Mouse (Mus musculus): ENCODE measurements around the gene Pde6b. TPM values are rescaled to one million over a fixed set of nuclear protein-coding genes. Genes with fewer than 3 reads are reported as not detected.
A peak's percentile ranks its signal among the peaks of the same experiment; 100 is the strongest.

The Pde6b gene
- polyA plus RNA-seq, 1 experiment = not detected

DNA sequence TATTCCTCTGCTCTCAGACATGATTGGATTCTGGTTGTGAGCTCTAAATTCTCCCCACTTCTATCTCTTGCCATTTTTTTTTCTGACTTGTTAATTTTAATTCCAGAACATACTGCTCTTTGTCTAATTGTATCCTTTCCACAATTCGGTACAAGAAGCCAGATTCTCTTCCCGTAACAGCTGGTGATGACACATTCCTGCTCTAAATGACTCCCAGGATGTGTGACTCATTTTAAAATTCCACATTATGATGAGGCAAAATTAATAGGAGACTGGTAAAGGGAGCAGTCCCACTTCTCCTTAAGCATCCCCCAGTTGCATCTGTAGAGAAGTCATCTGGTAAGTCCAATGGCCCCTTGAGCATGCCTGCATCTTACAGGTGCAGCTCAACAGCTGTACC, 2.6 kb upstream of the Pde6b start:
- H3K4me3 ChIP-seq (ENCODE audit: insufficient read depth, low read length) = no peak overlapping the region
- no peak overlapping the region for H3K27ac ChIP-seq (ENCODE audit: insufficient read depth, low read depth, low read length)
- TF ChIP-seq POLR2A (IDR thresholded peaks at IDR 0.05; ENCODE audit: borderline replicate concordance, low read depth, low read length) = no peak
- no peak for TF ChIP-seq CTCF (IDR thresholded peaks at IDR 0.05; ENCODE audit: low read depth, low read length)
- peaks cover 7% of the 10 kb centered on the region for H3K4me1 ChIP-seq (ENCODE audit: control insufficient read depth, insufficient read depth, low read length)

GRCm38 (mm10) chr5:108386449-108386848, 1.7 kb upstream of the Pde6b start:
- peaks cover 11% of the 10 kb centered on the region for H3K4me1 ChIP-seq (ENCODE audit: control insufficient read depth, insufficient read depth, low read length)
- no peak overlapping the region for H3K27ac ChIP-seq (ENCODE audit: insufficient read depth, low read depth, low read length)
- H3K4me3 ChIP-seq (ENCODE audit: insufficient read depth, low read length) = no peak overlapping the region
- TF ChIP-seq CTCF (IDR thresholded peaks at IDR 0.05; ENCODE audit: low read depth, low read length) = no peak
- no peak for TF ChIP-seq POLR2A (IDR thresholded peaks at IDR 0.05; ENCODE audit: borderline replicate concordance, low read depth, low read length)

DNA sequence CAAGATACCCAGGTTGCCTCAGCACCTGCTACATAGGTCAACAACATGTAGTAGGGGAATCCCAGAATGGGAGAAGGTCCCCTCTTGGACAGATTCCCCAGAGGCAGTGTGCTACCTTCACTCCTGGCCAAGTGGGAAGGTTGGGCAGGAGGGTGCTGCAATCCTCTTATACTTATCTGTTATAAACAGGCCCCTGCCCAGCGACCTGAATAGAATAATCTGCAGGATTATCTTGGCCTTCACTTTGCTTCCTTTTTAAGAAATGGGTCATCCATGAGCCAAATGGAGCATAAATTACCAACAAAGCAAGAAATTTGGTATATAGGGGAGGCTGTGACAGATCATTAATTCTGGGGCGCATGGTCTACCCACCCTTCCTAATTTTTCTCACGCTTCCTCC, 1.6 kb downstream of the Pde6b start:
- TF ChIP-seq POLR2A (IDR thresholded peaks at IDR 0.05; ENCODE audit: borderline replicate concordance, low read depth, low read length) = no peak
- no peak for TF ChIP-seq CTCF (IDR thresholded peaks at IDR 0.05; ENCODE audit: low read depth, low read length)
- Histone ChIP-seq H3K4me1 (ENCODE audit: control insufficient read depth, insufficient read depth, low read length) (peaks cover 22% of the 10 kb centered on the region), H3K27ac (ENCODE audit: insufficient read depth, low read depth, low read length) (no peak overlapping the region), H3K4me3 (ENCODE audit: insufficient read depth, low read length) (no peak overlapping the region)

- Histone ChIP-seq H3K27ac (ENCODE audit: insufficient read depth, low read depth, low read length) (no peak overlapping the region), H3K4me3 (ENCODE audit: insufficient read depth, low read length) (no peak overlapping the region), H3K4me1 (ENCODE audit: control insufficient read depth, insufficient read depth, low read length) (peaks cover 24% of the 10 kb centered on the region)
- TF ChIP-seq CTCF (IDR thresholded peaks at IDR 0.05; ENCODE audit: low read depth, low read length) (no peak), POLR2A (IDR thresholded peaks at IDR 0.05; ENCODE audit: borderline replicate concordance, low read depth, low read length) (no peak)
Measured at GRCm38 (mm10) chr5:108403453-108403852, 15.3 kb downstream of the Pde6b start.

GRCm38 (mm10) chr5:108405460-108405859, 17.3 kb downstream of the Pde6b start:
- Histone ChIP-seq H3K27ac (ENCODE audit: insufficient read depth, low read depth, low read length) (peak overlapping the region; percentile 97), H3K4me3 (ENCODE audit: insufficient read depth, low read length) (no peak overlapping the region), H3K4me1 (ENCODE audit: control insufficient read depth, insufficient read depth, low read length) (peaks cover 18% of the 10 kb centered on the region)
- no peak for TF ChIP-seq CTCF (IDR thresholded peaks at IDR 0.05; ENCODE audit: low read depth, low read length)
- no peak for TF ChIP-seq POLR2A (IDR thresholded peaks at IDR 0.05; ENCODE audit: borderline replicate concordance, low read depth, low read length)

DNA sequence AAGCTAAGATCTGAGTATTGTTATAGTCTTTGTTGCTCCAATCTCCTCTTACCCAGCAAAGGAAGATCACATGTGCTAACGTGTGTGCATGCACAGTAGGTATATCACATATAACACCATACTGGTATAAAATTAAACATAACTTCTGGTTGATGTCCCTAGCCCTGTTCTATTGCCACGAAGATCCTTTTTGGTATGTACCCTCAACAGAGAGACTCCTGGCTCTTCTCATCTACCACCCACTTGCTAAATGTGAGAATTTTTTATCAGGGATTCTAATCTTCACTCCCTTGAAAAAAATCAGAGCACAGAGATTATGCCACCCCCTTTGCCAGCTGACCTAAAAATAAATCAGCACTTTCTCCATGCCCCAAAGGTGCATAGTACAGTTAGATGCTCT, 18.8 kb downstream of the Pde6b start:
- peaks cover 20% of the 10 kb centered on the region for H3K4me1 ChIP-seq (ENCODE audit: control insufficient read depth, insufficient read depth, low read length)
- H3K4me3 ChIP-seq (ENCODE audit: insufficient read depth, low read length) = no peak overlapping the region

DNA sequence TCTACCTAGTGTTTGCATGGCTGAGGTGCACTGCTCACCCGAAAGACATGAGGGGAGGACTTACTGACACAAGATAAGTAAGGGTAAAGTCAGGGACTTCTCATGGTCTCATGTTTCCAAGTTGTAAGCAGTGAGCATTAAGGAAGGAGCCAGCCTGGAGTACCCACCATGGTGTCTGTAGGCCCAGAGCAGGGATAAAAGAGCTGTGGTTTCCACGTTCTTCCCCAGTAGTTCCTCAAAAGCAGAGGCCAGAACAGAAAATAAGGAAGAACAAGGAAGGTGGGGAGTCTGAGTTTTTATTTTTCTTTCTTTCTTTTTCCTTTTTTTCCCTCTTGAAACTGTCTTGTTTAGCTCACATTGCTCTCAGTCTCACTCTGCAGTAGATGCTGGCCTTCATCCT, 26.5 kb downstream of the Pde6b start:
- Histone ChIP-seq H3K4me1 (ENCODE audit: control insufficient read depth, insufficient read depth, low read length) (peaks cover 22% of the 10 kb centered on the region), H3K27ac (ENCODE audit: insufficient read depth, low read depth, low read length) (peak overlapping the region; percentile 54), H3K4me3 (ENCODE audit: insufficient read depth, low read length) (no peak overlapping the region)
- TF ChIP-seq CTCF (IDR thresholded peaks at IDR 0.05; ENCODE audit: low read depth, low read length) = no peak
- TF ChIP-seq POLR2A (IDR thresholded peaks at IDR 0.05; ENCODE audit: borderline replicate concordance, low read depth, low read length) = no peak

More for the DNA sequence above, 18.8 kb downstream of the Pde6b start:
- no peak for TF ChIP-seq POLR2A (IDR thresholded peaks at IDR 0.05; ENCODE audit: borderline replicate concordance, low read depth, low read length)
- TF ChIP-seq CTCF (IDR thresholded peaks at IDR 0.05; ENCODE audit: low read depth, low read length) = no peak
- peak overlapping the region; percentile 97 for H3K27ac ChIP-seq (ENCODE audit: insufficient read depth, low read depth, low read length)

DNA sequence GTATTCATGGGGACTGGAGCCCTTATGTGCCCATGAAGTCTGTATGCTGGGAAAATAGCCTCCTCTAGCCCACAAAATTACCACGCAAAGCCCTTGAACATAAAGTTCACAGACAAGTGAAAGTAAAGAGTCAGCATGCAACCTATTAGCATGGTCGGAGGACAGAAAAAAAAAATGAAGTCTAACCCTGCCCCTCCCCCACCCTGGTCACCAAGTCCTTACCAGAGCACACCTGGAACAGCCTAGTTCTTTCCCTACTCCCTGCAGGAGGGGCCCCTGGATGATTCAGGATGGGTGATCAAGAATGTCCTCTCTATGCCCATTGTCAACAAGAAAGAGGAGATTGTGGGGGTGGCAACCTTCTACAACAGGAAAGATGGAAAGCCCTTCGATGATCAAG, 34.5 kb downstream of the Pde6b start:
- Histone ChIP-seq H3K4me1 (ENCODE audit: control insufficient read depth, insufficient read depth, low read length) (0 out of 2 replicates have a peak, but pooled peaks cover 2% of the 10 kb centered on the region), H3K27ac (ENCODE audit: insufficient read depth, low read depth, low read length) (no peak overlapping the region), H3K4me3 (ENCODE audit: insufficient read depth, low read length) (no peak overlapping the region)
- no peak for TF ChIP-seq CTCF (IDR thresholded peaks at IDR 0.05; ENCODE audit: low read depth, low read length)
- TF ChIP-seq POLR2A (IDR thresholded peaks at IDR 0.05; ENCODE audit: borderline replicate concordance, low read depth, low read length) = no peak

- no peak for TF ChIP-seq POLR2A (IDR thresholded peaks at IDR 0.05; ENCODE audit: borderline replicate concordance, low read depth, low read length)
- no peak for TF ChIP-seq CTCF (IDR thresholded peaks at IDR 0.05; ENCODE audit: low read depth, low read length)
- no peak overlapping the region for H3K4me3 ChIP-seq (ENCODE audit: insufficient read depth, low read length)
Measured at GRCm38 (mm10) chr5:108423427-108423826, 35.2 kb downstream of the Pde6b start.

DNA sequence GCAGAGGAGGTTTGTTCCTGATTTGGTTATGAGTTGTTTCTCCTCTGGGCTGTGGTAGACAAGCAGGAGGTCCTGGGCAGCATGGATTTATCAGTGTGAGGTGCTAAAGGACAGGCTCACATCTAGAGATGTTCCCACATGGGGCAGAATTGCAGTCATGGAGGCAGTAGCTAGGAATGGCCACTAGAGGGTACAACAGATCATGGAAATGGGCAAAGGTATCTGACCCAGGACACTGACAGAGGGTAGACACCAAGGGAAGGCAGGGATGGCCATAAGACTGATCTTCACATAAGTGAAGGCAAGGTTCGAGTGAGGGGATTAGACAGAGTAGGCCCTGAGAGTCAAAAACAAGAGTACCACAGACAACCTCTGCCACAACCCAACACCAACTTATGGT, 39.0 kb downstream of the Pde6b start:
- Histone ChIP-seq H3K4me3 (ENCODE audit: insufficient read depth, low read length) (no peak overlapping the region), H3K4me1 (ENCODE audit: control insufficient read depth, insufficient read depth, low read length) (no peaks in the 10 kb centered on the region), H3K27ac (ENCODE audit: insufficient read depth, low read depth, low read length) (no peak overlapping the region)
- TF ChIP-seq CTCF (IDR thresholded peaks at IDR 0.05; ENCODE audit: low read depth, low read length) = peak; percentile 51; the same call in 1 of the 2 replicates
- TF ChIP-seq POLR2A (IDR thresholded peaks at IDR 0.05; ENCODE audit: borderline replicate concordance, low read depth, low read length) = no peak

More at GRCm38 (mm10) chr5:108423427-108423826, 35.2 kb downstream of the Pde6b start:
- Histone ChIP-seq H3K4me1 (ENCODE audit: control insufficient read depth, insufficient read depth, low read length) (0 out of 2 replicates have a peak, but pooled peaks cover 2% of the 10 kb centered on the region), H3K27ac (ENCODE audit: insufficient read depth, low read depth, low read length) (no peak overlapping the region)

DNA sequence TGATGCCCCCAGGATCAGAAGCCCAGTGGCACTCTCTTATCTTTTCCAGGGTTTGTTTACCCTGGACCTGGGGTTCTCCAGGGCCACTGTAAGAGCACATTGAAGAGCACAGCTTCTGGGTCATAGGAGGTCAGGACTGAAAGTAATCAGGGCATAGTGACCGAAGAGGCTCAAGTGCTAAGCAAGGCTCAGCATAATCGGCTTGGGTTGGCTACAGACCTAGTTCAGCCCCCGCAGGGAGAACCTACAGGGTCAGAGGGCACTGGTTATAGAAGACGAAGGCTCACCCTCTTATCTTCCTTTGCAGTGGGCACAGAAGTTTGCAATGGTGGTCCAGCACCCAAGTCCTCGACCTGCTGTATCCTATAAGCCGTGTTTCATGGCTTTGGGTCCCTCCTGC, 43.0 kb downstream of the Pde6b start:
- peaks cover 4% of the 10 kb centered on the region; the same call in 1 of the 2 replicates for H3K4me1 ChIP-seq (ENCODE audit: control insufficient read depth, insufficient read depth, low read length)
- H3K27ac ChIP-seq (ENCODE audit: insufficient read depth, low read depth, low read length) = no peak overlapping the region
- H3K4me3 ChIP-seq (ENCODE audit: insufficient read depth, low read length) = no peak overlapping the region
- no peak for TF ChIP-seq CTCF (IDR thresholded peaks at IDR 0.05; ENCODE audit: low read depth, low read length)
- TF ChIP-seq POLR2A (IDR thresholded peaks at IDR 0.05; ENCODE audit: borderline replicate concordance, low read depth, low read length) = no peak

Data from bone marrow macrophage, adult 2 months (primary cell).